Mouse (Mus musculus): ENCODE results near the gene Atp1a2. TPM values are rescaled to one million over a fixed set of nuclear protein-coding genes. Genes with fewer than 3 reads are reported as not detected.

Gene Atp1a2
- polyA plus RNA-seq, 1 experiment from 2014 or later, result 3.1 TPM

DNA sequence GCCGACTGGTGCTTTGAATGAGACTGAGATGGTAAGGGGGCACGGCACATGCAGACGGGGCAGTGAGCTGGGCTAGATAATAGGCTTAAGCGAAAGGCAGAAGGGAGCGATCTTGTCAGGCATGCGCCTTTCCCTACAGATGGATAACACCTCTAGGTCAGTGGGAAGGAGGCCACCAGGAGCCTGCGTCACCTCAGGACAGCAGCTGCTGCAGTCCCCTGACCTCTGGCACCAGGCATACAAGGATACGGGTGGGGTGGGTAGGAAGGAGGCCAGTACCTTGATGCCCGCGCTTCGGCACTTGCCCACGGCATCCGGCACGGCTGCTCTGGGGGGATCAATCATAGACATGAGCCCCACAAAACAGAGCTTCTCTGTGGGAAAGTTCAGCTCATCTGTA lies 13.6 kb downstream of the Atp1a2 start:
- no peak overlapping the region for H3K9ac ChIP-seq (ENCODE audit: low read depth, low read length)
- no peaks in the 10 kb centered on the region for H3K36me3 ChIP-seq (ENCODE audit: control insufficient read depth, insufficient read depth, low read length)
- H3K27me3 ChIP-seq (replicated peaks; ENCODE audit: control insufficient read depth, insufficient read depth, low read length), result no peaks in the 10 kb centered on the region
- no peak overlapping the region for H3K4me2 ChIP-seq (ENCODE audit: low read depth, low read length)
- no peak overlapping the region for H3K4me3 ChIP-seq (ENCODE audit: low read length)
- no peak overlapping the region for H3K27ac ChIP-seq (ENCODE audit: low read length)
- no peaks in the 10 kb centered on the region for H3K9me3 ChIP-seq (ENCODE audit: control insufficient read depth, low read length)
- H3K4me1 ChIP-seq (ENCODE audit: control insufficient read depth, insufficient read depth, low read length), result peaks cover 3% of the 10 kb centered on the region; the same call in 1 of the 2 replicates
- WGBS, result 91% methylated on average over 14 of the region's 14 CpGs
- ATAC-seq, result no peak

DNA sequence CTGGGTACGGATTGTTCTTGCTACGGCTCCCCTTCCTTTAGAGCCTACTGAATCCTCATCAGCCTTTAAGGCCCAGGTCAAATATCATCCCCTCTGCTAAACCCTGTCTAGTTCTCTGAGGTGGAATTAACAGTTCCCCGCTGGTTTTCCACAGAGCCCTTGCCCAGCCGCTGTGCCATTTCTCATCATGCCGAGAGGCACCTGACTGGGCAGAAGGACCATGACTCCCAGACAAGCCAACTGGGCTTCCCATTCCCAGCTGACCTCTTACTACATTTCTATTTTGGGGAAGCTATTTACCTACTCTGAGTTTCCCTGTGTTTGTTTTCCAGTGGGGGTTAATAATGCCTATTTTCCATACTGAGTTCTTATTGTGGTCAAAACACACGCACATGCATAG lies 14.8 kb downstream of the Atp1a2 start:
- peaks cover 3% of the 10 kb centered on the region; the same call in 1 of the 2 replicates for H3K4me1 ChIP-seq (ENCODE audit: control insufficient read depth, insufficient read depth, low read length)
- ATAC-seq, result no peak
- 95% methylated on average over 6 of the region's 6 CpGs for WGBS

DNA sequence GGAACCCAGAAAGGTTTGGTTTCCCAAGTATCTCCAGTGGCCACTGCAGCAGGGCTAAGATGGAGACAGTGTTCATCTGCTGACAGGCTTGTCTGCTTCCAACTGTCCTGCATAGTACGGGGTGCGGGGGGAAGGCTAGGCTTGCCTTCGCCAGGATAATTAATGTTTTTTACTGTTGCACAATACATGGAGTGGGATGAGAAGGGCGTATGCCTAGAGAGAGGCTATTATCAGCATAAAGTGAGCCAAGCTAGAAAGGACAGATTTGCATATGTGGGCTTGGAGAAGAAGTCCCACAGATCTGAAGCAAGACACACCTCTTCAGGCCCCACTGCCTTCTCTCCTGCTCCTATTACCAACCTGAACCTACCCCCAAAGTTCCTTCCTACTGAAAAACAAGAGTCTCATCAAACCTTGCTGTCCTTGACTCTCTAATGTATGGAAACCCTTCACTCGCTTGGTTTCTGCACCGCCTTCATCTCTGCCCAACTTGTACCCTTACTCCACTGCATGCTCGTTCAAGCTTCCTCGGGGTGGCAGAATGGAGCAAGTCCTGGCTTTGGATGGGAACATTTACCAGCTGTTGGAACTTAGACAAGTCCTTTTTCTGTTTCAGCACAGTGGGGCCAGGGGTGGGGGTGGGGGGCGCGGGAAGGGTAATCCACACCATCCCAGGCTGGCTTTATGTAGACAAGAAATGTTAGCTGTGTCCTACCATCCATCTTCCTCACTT lies 16.2 kb downstream of the Atp1a2 start:
- H3K4me1 ChIP-seq (ENCODE audit: control insufficient read depth, insufficient read depth, low read length), result peaks cover 3% of the 10 kb centered on the region; the same call in 1 of the 2 replicates
- no peaks in the 10 kb centered on the region for H3K9me3 ChIP-seq (ENCODE audit: control insufficient read depth, low read length)

More for the DNA sequence above, 14.8 kb downstream of the Atp1a2 start:
- Histone ChIP-seq H3K9ac (ENCODE audit: low read depth, low read length) (no peak overlapping the region), H3K4me2 (ENCODE audit: low read depth, low read length) (no peak overlapping the region), H3K27me3 (replicated peaks; ENCODE audit: control insufficient read depth, insufficient read depth, low read length) (no peaks in the 10 kb centered on the region), H3K27ac (ENCODE audit: low read length) (no peak overlapping the region), H3K4me3 (ENCODE audit: low read length) (no peak overlapping the region), H3K9me3 (ENCODE audit: control insufficient read depth, low read length) (no peaks in the 10 kb centered on the region), H3K36me3 (ENCODE audit: control insufficient read depth, insufficient read depth, low read length) (no peaks in the 10 kb centered on the region)

DNA sequence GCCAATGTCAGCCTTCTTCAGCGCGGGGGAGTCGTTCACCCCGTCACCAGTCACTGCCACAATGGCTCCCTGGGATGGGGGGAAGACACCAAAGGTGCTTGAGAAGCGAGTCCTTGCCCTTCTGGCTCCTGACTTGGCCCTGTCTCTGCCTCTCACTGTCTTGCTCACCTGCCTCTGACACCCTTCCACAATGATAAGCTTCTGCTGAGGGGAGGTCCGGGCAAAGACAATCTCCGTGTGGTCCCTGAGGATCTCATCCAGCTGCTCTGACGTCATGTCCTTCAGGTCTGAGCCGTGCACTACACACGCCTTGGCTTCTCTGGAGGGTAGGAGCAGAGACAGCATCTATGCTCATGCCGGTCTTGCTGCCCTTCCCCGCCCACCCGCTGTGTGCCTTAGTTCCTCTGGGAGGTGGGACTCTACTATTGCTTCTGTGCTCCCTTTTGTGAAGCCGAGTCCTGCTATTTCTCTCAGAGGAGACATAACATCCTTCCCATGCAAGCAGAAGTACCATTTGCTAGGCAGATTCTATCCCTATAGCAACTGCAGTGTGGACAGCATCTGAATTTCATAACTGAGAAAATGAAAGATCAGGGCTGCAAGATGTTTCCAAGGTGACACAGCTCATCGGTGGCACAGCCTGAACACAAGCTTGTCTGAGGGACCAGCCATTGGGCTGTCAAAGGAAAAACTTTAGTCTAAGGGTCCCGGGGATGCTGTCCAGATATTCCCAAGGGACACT lies 17.9 kb downstream of the Atp1a2 start:
- Histone ChIP-seq H3K27me3 (replicated peaks; ENCODE audit: control insufficient read depth, insufficient read depth, low read length) (no peaks in the 10 kb centered on the region), H3K9ac (ENCODE audit: low read depth, low read length) (no peak overlapping the region), H3K4me2 (ENCODE audit: low read depth, low read length) (no peak overlapping the region), H3K4me3 (ENCODE audit: low read length) (no peak overlapping the region), H3K9me3 (ENCODE audit: control insufficient read depth, low read length) (no peaks in the 10 kb centered on the region), H3K4me1 (ENCODE audit: control insufficient read depth, insufficient read depth, low read length) (peaks cover 3% of the 10 kb centered on the region; the same call in 1 of the 2 replicates), H3K27ac (ENCODE audit: low read length) (no peak overlapping the region), H3K36me3 (ENCODE audit: control insufficient read depth, insufficient read depth, low read length) (no peaks in the 10 kb centered on the region)
- ATAC-seq, result no peak
- WGBS, result 78% methylated on average over 16 of the region's 16 CpGs

More for the DNA sequence above, 16.2 kb downstream of the Atp1a2 start:
- Histone ChIP-seq H3K4me2 (ENCODE audit: low read depth, low read length) (no peak overlapping the region), H3K27ac (ENCODE audit: low read length) (no peak overlapping the region), H3K36me3 (ENCODE audit: control insufficient read depth, insufficient read depth, low read length) (no peaks in the 10 kb centered on the region), H3K27me3 (replicated peaks; ENCODE audit: control insufficient read depth, insufficient read depth, low read length) (no peaks in the 10 kb centered on the region), H3K4me3 (ENCODE audit: low read length) (no peak overlapping the region), H3K9ac (ENCODE audit: low read depth, low read length) (no peak overlapping the region; the same call in 1 of the 2 replicates)
- 70% methylated on average over 10 of the region's 10 CpGs for WGBS
- peak; percentile 59 for ATAC-seq

DNA sequence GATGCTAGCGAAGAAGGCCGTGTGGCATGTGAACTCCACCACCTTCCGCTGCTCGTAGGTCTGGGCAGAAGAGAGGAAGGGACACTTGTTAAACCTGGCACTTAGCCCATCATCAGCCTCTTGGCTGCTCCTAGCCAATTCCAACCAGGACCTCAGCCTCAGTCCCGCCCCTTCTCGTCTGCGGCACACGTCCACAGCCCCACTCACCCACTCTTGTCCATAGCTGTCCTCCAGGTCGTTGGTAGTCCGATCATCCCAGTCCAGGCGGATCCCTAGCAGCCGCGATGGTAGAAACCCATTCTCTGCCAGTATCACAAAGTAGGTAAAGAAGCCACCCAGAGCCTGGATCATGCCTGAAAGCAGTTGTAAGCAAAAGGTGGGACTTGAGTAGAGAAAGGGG lies 19.5 kb downstream of the Atp1a2 start:
- no peak for ATAC-seq
- H3K27me3 ChIP-seq (replicated peaks; ENCODE audit: control insufficient read depth, insufficient read depth, low read length), result no peaks in the 10 kb centered on the region
- no peaks in the 10 kb centered on the region for H3K36me3 ChIP-seq (ENCODE audit: control insufficient read depth, insufficient read depth, low read length)
- no peak overlapping the region for H3K4me2 ChIP-seq (ENCODE audit: low read depth, low read length)
- no peak overlapping the region for H3K27ac ChIP-seq (ENCODE audit: low read length)
- no peaks in the 10 kb centered on the region for H3K9me3 ChIP-seq (ENCODE audit: control insufficient read depth, low read length)
- no peak overlapping the region for H3K9ac ChIP-seq (ENCODE audit: low read depth, low read length)
- H3K4me1 ChIP-seq (ENCODE audit: control insufficient read depth, insufficient read depth, low read length), result peaks cover 8% of the 10 kb centered on the region
- no peak overlapping the region for H3K4me3 ChIP-seq (ENCODE audit: low read length)
- 89% methylated on average over 13 of the region's 13 CpGs for WGBS

DNA sequence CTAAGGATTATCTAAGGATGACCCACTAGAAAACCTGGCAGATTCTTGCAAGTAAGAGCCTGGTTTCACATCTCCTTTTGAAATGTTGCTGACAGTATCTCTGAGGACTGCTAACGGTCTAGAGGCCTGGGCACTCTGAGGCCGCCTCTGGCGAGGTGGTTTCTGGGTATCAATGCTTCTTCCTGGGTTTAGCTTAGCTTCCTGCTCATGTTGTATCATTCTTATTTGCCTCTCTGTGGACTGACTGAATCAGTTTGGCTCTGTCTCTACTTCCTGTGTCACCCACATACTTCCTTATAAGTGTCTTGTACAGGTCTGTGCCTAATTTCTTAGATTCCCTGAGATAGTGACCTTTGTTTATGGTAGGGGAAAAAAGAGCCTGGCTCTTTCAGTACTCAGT lies 20.7 kb downstream of the Atp1a2 start:
- no peaks in the 10 kb centered on the region for H3K27me3 ChIP-seq (replicated peaks; ENCODE audit: control insufficient read depth, insufficient read depth, low read length)
- H3K27ac ChIP-seq (ENCODE audit: low read length), result no peak overlapping the region
- H3K4me3 ChIP-seq (ENCODE audit: low read length), result no peak overlapping the region
- WGBS, result 71% methylated on average over 3 of the region's 3 CpGs
- no peak for ATAC-seq
- peaks cover 8% of the 10 kb centered on the region for H3K4me1 ChIP-seq (ENCODE audit: control insufficient read depth, insufficient read depth, low read length)
- H3K4me2 ChIP-seq (ENCODE audit: low read depth, low read length), result no peak overlapping the region
- no peaks in the 10 kb centered on the region for H3K9me3 ChIP-seq (ENCODE audit: control insufficient read depth, low read length)
- H3K9ac ChIP-seq (ENCODE audit: low read depth, low read length), result no peak overlapping the region
- no peaks in the 10 kb centered on the region for H3K36me3 ChIP-seq (ENCODE audit: control insufficient read depth, insufficient read depth, low read length)

DNA sequence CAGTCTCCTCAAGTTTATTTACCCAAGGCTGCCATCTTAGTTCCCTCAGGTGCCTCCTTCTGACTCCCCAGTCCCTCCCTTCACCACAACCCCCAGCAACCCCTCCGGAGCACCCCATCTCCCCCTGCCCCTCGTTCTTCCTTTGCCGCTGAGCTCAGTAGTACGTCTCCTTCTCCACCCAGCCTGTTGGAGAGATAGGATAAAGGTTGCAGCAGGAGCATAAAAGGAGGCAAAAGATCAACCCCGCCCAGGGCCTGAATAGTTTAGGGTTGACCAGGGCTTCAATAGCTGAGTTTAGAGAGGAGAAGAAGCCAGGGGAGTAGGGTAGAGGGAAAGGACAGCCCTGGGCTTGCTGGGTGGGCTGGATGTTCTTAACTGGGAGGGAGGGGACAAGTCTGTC lies 23.3 kb downstream of the Atp1a2 start:
- Histone ChIP-seq H3K9ac (ENCODE audit: low read depth, low read length) (no peak overlapping the region), H3K36me3 (ENCODE audit: control insufficient read depth, insufficient read depth, low read length) (no peaks in the 10 kb centered on the region), H3K4me3 (ENCODE audit: low read length) (no peak overlapping the region), H3K4me2 (ENCODE audit: low read depth, low read length) (no peak overlapping the region), H3K27me3 (replicated peaks; ENCODE audit: control insufficient read depth, insufficient read depth, low read length) (no peaks in the 10 kb centered on the region), H3K27ac (ENCODE audit: low read length) (no peak overlapping the region), H3K4me1 (ENCODE audit: control insufficient read depth, insufficient read depth, low read length) (peaks cover 5% of the 10 kb centered on the region; the same call in 1 of the 2 replicates), H3K9me3 (ENCODE audit: control insufficient read depth, low read length) (no peaks in the 10 kb centered on the region)
- WGBS, result 55% methylated on average over 5 of the region's 5 CpGs
- 0 out of 2 replicates have a peak, but pooled peaks have one; percentile 28 for ATAC-seq

DNA sequence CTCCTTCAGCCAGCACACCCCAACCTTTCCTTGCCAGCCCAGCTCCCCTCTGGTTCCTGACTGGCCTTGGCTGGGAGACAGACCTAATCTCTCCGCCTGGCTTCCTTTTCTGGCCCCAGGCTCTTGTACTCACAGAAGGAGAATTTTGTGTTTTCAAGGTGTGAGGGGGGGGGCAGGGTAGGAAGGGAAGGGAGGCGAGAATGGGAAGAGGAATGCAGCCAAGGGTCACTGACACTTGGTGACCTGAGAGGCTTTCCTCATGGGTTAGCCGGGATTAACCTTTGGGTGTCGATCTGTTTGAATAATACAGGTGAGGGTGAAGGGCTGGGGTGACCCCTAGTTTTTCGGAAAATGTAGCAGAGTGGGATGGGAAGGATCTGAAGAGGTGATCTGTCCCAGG lies 23.7 kb downstream of the Atp1a2 start:
- no peaks in the 10 kb centered on the region for H3K27me3 ChIP-seq (replicated peaks; ENCODE audit: control insufficient read depth, insufficient read depth, low read length)
- H3K9me3 ChIP-seq (ENCODE audit: control insufficient read depth, low read length), result no peaks in the 10 kb centered on the region
- no peak overlapping the region for H3K4me3 ChIP-seq (ENCODE audit: low read length)
- H3K9ac ChIP-seq (ENCODE audit: low read depth, low read length), result no peak overlapping the region
- peaks cover 5% of the 10 kb centered on the region; the same call in 1 of the 2 replicates for H3K4me1 ChIP-seq (ENCODE audit: control insufficient read depth, insufficient read depth, low read length)
- WGBS, result 53% methylated on average over 5 of the region's 5 CpGs
- H3K36me3 ChIP-seq (ENCODE audit: control insufficient read depth, insufficient read depth, low read length), result no peaks in the 10 kb centered on the region
- H3K4me2 ChIP-seq (ENCODE audit: low read depth, low read length), result no peak overlapping the region
- no peak for ATAC-seq
- no peak overlapping the region for H3K27ac ChIP-seq (ENCODE audit: low read length)

DNA sequence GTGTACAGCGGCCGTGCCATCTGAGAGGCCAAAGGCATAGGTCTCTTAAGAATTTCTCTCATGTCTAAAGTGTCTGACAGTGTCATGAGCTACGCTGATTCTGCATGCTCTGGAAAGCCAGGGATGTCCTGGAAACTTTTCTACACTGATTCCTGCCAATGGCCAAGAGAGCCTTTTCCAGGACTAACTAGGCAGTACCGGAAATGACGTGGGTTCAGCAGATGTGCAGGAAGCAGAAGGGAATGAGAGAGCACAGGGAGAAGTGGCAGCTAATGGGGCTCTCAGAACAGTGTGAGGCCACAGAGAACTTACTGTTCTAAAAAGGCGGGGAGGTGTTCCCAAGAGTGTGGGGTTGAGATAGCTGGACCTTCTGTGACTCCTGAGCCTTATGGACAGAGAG lies 24.5 kb downstream of the Atp1a2 start:
- WGBS, result 80% methylated on average over 6 of the region's 6 CpGs
- no peak overlapping the region for H3K4me2 ChIP-seq (ENCODE audit: low read depth, low read length)
- H3K9me3 ChIP-seq (ENCODE audit: control insufficient read depth, low read length), result no peaks in the 10 kb centered on the region
- no peak overlapping the region for H3K9ac ChIP-seq (ENCODE audit: low read depth, low read length)
- no peaks in the 10 kb centered on the region for H3K27me3 ChIP-seq (replicated peaks; ENCODE audit: control insufficient read depth, insufficient read depth, low read length)
- no peaks in the 10 kb centered on the region for H3K36me3 ChIP-seq (ENCODE audit: control insufficient read depth, insufficient read depth, low read length)
- no peak overlapping the region for H3K27ac ChIP-seq (ENCODE audit: low read length)
- H3K4me1 ChIP-seq (ENCODE audit: control insufficient read depth, insufficient read depth, low read length), result peaks cover 5% of the 10 kb centered on the region; the same call in 1 of the 2 replicates
- H3K4me3 ChIP-seq (ENCODE audit: low read length), result no peak overlapping the region
- ATAC-seq, result no peak

All from intestine, embryonic 16.5 days (tissue).